Mouse (Mus musculus) heart, adult 2 months (tissue): ENCODE measurements around the gene Lbx2.

ENCODE experiments used
- CTCF ChIP-seq: fragments of 200-600 bp; IDR thresholded peaks from 2 replicates; pipeline ENCODE4 v1.8.1; 2022; ENCODE audit warnings: antibody characterized with exemption, mild to moderate bottlenecking, moderate library complexity
- EP300 ChIP-seq: fragments of 200-500 bp; IDR thresholded peaks from 2 replicates; pipeline ENCODE4 v1.6.1; 2011; ENCODE audit warnings: low read depth, low read length, control low read depth; ENCODE audit not compliant: insufficient read depth
- POLR2A ChIP-seq: fragments of 200-500 bp; IDR thresholded peaks from 2 replicates; pipeline ENCODE4 v1.6.1; 2011; ENCODE audit warnings: mild to moderate bottlenecking, low read depth, low read length, control low read depth; ENCODE audit not compliant: insufficient read depth

GRCm38 (mm10) chr6:83084477-83084876 is 1.7 kb upstream of the Lbx2 start:
- TF ChIP-seq POLR2A = no peak
- no peak for TF ChIP-seq EP300
- TF ChIP-seq CTCF = no peak
